Comparison of ENCODE assay signal across 9 mouse cellular contexts in the genomic region with DNA sequence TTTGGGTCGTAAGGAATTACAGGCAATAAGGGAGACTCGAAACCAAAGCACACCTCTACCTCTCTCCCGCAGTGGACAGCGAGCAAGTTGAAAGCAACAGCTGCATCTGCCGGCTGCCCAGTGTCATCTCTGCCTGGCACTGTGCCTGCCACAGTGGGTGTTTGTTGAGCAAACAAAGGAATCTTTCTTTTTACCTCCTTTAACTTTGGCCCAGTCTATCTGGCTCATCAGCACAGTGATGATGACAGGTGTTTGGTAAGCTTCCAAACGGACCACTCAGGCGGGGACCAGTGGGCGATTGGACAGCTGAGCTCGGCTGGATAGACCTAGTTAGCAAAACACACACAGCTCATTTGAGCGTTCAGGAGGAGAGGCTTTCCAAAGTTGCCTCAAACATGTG.
DNase-seq lines count a peak whose midpoint lies in the region; ATAC-seq lines count a peak whose summit lies in the region.
"Had no signal": no experiment of that assay in that cellular context is flagged by ENCODE, and none has a peak within 500 bp of the region (broad histone marks: within the 10 kb centered on the region; RNA-seq: fewer than 3 reads in every experiment).

No protein-coding gene starts in this region.

- no peaks in the 10 kb centered on the region for H3K9me3 ChIP-seq in embryonic facial prominence, embryonic 14.5 days (ENCODE audit: control insufficient read depth, low read length)
- no peaks in the 10 kb centered on the region for H3K9me3 ChIP-seq in embryonic facial prominence, embryonic 10.5 days
- H3K9me3 ChIP-seq in midbrain, embryonic 14.5 days (ENCODE audit: control insufficient read depth, low read length), result no peaks in the 10 kb centered on the region
- H3K9me3 ChIP-seq in midbrain, embryonic 15.5 days, result no peaks in the 10 kb centered on the region

- no peak overlapping the region for H3K4me3 ChIP-seq in embryonic facial prominence, embryonic 14.5 days (ENCODE audit: low read depth, low read length)
- H3K4me3 ChIP-seq in embryonic facial prominence, embryonic 10.5 days, result no peak overlapping the region
- no peak overlapping the region for H3K4me3 ChIP-seq in midbrain, embryonic 14.5 days (replicated peaks; ENCODE audit: low read depth, low read length)
- no peak overlapping the region for H3K4me3 ChIP-seq in midbrain, embryonic 15.5 days

- H3K36me3 ChIP-seq in embryonic facial prominence, embryonic 14.5 days (ENCODE audit: control insufficient read depth, insufficient read depth, low read length), result no peaks in the 10 kb centered on the region
- no peaks in the 10 kb centered on the region for H3K36me3 ChIP-seq in embryonic facial prominence, embryonic 10.5 days (replicated peaks)
- no peaks in the 10 kb centered on the region for H3K36me3 ChIP-seq in midbrain, embryonic 14.5 days (ENCODE audit: control insufficient read depth, insufficient read depth, low read length)
- no peaks in the 10 kb centered on the region for H3K36me3 ChIP-seq in midbrain, embryonic 15.5 days (replicated peaks)

- H3K27me3 ChIP-seq in embryonic facial prominence, embryonic 14.5 days (replicated peaks; ENCODE audit: control insufficient read depth, insufficient read depth, low read length), result no peaks in the 10 kb centered on the region
- no peaks in the 10 kb centered on the region for H3K27me3 ChIP-seq in embryonic facial prominence, embryonic 10.5 days (replicated peaks; ENCODE audit: low read depth, poor library complexity, severe bottlenecking)
- H3K27me3 ChIP-seq in midbrain, embryonic 14.5 days (ENCODE audit: control insufficient read depth, insufficient read depth, low read length), result no peaks in the 10 kb centered on the region
- H3K27me3 ChIP-seq in midbrain, embryonic 15.5 days (replicated peaks), result no peaks in the 10 kb centered on the region

- no peak overlapping the region for H3K9ac ChIP-seq in embryonic facial prominence, embryonic 14.5 days (ENCODE audit: low read depth, low read length)
- H3K9ac ChIP-seq in midbrain, embryonic 14.5 days (replicated peaks; ENCODE audit: low read length), result no peak overlapping the region
- H3K9ac ChIP-seq in midbrain, embryonic 15.5 days, result no peak overlapping the region

- no peak overlapping the region for H3K4me2 ChIP-seq in embryonic facial prominence, embryonic 14.5 days (ENCODE audit: low read depth, low read length)
- no peak overlapping the region for H3K4me2 ChIP-seq in midbrain, embryonic 14.5 days (ENCODE audit: low read length)
- H3K4me2 ChIP-seq in midbrain, embryonic 15.5 days, result no peak overlapping the region

- H3K27ac ChIP-seq in embryonic facial prominence, embryonic 14.5 days (replicated peaks; ENCODE audit: low read depth, low read length), result no peak overlapping the region
- no peak overlapping the region for H3K27ac ChIP-seq in embryonic facial prominence, embryonic 10.5 days (replicated peaks)
- 0 out of 2 replicates have a peak overlapping the region, but pooled peaks have one; percentile 1 for H3K27ac ChIP-seq in midbrain, embryonic 14.5 days (replicated peaks; ENCODE audit: low read depth, low read length)
- no peak overlapping the region for H3K27ac ChIP-seq in midbrain, embryonic 15.5 days

- no peaks in the 10 kb centered on the region for H3K4me1 ChIP-seq in embryonic facial prominence, embryonic 14.5 days (ENCODE audit: control insufficient read depth, insufficient read depth, low read length)
- H3K4me1 ChIP-seq in embryonic facial prominence, embryonic 10.5 days, result no peaks in the 10 kb centered on the region
- H3K4me1 ChIP-seq in midbrain, embryonic 14.5 days (ENCODE audit: control insufficient read depth, insufficient read depth, low read length), result no peaks in the 10 kb centered on the region
- H3K4me1 ChIP-seq in midbrain, embryonic 15.5 days, result no peaks in the 10 kb centered on the region

- peak; percentile 91 for ATAC-seq in embryonic facial prominence, embryonic 14.5 days (ENCODE audit: low read depth)
- ATAC-seq in midbrain, embryonic 14.5 days (ENCODE audit: low FRiP score, low TSS enrichment), result no peak
- no peak for ATAC-seq in midbrain, embryonic 15.5 days (replicated peaks)

- 68% methylated on average over 10 of the region's 10 CpGs for WGBS in embryonic facial prominence, embryonic 14.5 days
- WGBS in embryonic facial prominence, embryonic 10.5 days, result 90% methylated on average over 10 of the region's 10 CpGs
- 67% methylated on average over 10 of the region's 10 CpGs for WGBS in midbrain, embryonic 14.5 days
- WGBS in midbrain, embryonic 15.5 days, result 60% methylated on average over 10 of the region's 10 CpGs

- peak; percentile 84 for DNase-seq in embryonic facial prominence, embryonic 14.5 days (ENCODE audit: low spot score)
- no peak for DNase-seq in embryonic facial prominence, embryonic 10.5 days (ENCODE audit: low spot score)
- DNase-seq in midbrain, embryonic 14.5 days, result peak; percentile 72
- peak; percentile 58 for DNase-seq in layer of hippocampus, adult 9-11 months
- peak; percentile 58 for DNase-seq in right cerebral cortex, postnatal 4 days
- no peak for DNase-seq in spleen, postnatal 4 days (ENCODE audit: low spot score in 2 of 2)
- DNase-seq in kidney, postnatal 14 days, result no peak
- DNase-seq: kidney, adult 11 months had no signal

Comparison
In these comparisons a context has a peak if more than half of its experiments do, and no peak if none do; other contexts are left out.
1. DNase-seq: peak in embryonic facial prominence, embryonic 14.5 days (single experiment), midbrain, embryonic 14.5 days (single experiment), layer of hippocampus, adult 9-11 months (single experiment) and right cerebral cortex, postnatal 4 days (single experiment); none in embryonic facial prominence, embryonic 10.5 days (single experiment), spleen, postnatal 4 days (0 of 2) and kidney, postnatal 14 days (single experiment).